Mouse (Mus musculus) embryonic facial prominence, embryonic 15.5 days (tissue): ENCODE results near the gene Hacl1. TPM values are rescaled to one million over a fixed set of nuclear protein-coding genes. Genes with fewer than 3 reads are reported as not detected.

Experiments used
- ATAC-seq: fragments of 200-750 bp; cut with Nextera tagmentation; 2 replicates; pipeline ENCODE4 v1.8.0; 2017; ENCODE audit warnings: low read depth, moderate TSS enrichment; ENCODE audit not compliant: insufficient number of reproducible peaks, low FRiP score, low TSS enrichment
- H3K27ac ChIP-seq: fragments of 300-500 bp; sonication (generic); replicated peaks from 2 replicates; pipeline ENCODE4 v1.5.1; 2015; ENCODE audit warnings: mild to moderate bottlenecking, inconsistent platforms
- H3K27me3 ChIP-seq: fragments of 300-500 bp; sonication (generic); 2 replicates; pipeline ENCODE4 v1.6.1; 2015; ENCODE audit warnings: inconsistent platforms
- H3K36me3 ChIP-seq: fragments of 300-500 bp; sonication (generic); 2 replicates; pipeline ENCODE4 v1.6.1; 2015; ENCODE audit warnings: mild to moderate bottlenecking, inconsistent platforms
- H3K4me1 ChIP-seq: fragments of 300-500 bp; sonication (generic); 2 replicates; pipeline ENCODE4 v1.6.1; 2015; ENCODE audit warnings: inconsistent platforms
- H3K4me2 ChIP-seq: fragments of 300-500 bp; sonication (generic); replicated peaks from 2 replicates; pipeline ENCODE4 v1.6.1; 2015; ENCODE audit warnings: mild to moderate bottlenecking, inconsistent platforms
- H3K4me3 ChIP-seq: fragments of 300-500 bp; sonication (generic); replicated peaks from 2 replicates; pipeline ENCODE4 v1.5.1; 2015; ENCODE audit warnings: mild to moderate bottlenecking, inconsistent platforms
- H3K9ac ChIP-seq: fragments of 300-500 bp; sonication (generic); 2 replicates; pipeline ENCODE4 v1.6.1; 2015; ENCODE audit warnings: inconsistent platforms
- H3K9me3 ChIP-seq: fragments of 300-500 bp; sonication (generic); replicated peaks from 2 replicates; pipeline ENCODE4 v1.6.1; 2016; ENCODE audit warnings: inconsistent platforms
- WGBS: fragments of 180-500 bp; shearing (Covaris S2); methylation state at CpG from one replicate; pipeline ENCODE4 v1.1.7; 2015; 5-methylcytosine and 5-hydroxymethylcytosine counted together
- polyA plus RNA-seq: library from polyadenylated mRNA; unstranded; fragments of >200 nt; fragmentation: Nextera tagmentation; extraction: Ambion mirVana; gene quantifications from 2 replicates; pipeline ENCODE4 v1.2.1, GENCODE M21; 2015

The Hacl1 gene
- polyA plus RNA-seq, 1 experiment from 2014 or later: 13.3 TPM

GRCm38 (mm10) chr14:31652106-31652505, 11.0 kb upstream of the Hacl1 start:
- H3K4me1 ChIP-seq: no peaks in the 10 kb centered on the region
- no peaks in the 10 kb centered on the region for H3K9me3 ChIP-seq
- H3K9ac ChIP-seq: no peak overlapping the region
- ATAC-seq: no peak
- no peaks in the 10 kb centered on the region for H3K27me3 ChIP-seq
- H3K36me3 ChIP-seq: no peaks in the 10 kb centered on the region
- H3K4me3 ChIP-seq: no peak overlapping the region
- WGBS: 74% methylated on average over 5 of the region's 5 CpGs
- no peak overlapping the region for H3K27ac ChIP-seq
- H3K4me2 ChIP-seq: no peak overlapping the region

GRCm38 (mm10) chr14:31651206-31651605, 10.1 kb upstream of the Hacl1 start:
- H3K27ac ChIP-seq: no peak overlapping the region
- no peak for ATAC-seq
- 84% methylated on average over 7 of the region's 7 CpGs for WGBS
- H3K4me2 ChIP-seq: no peak overlapping the region
- H3K9me3 ChIP-seq: no peaks in the 10 kb centered on the region
- no peaks in the 10 kb centered on the region for H3K27me3 ChIP-seq
- no peak overlapping the region for H3K4me3 ChIP-seq
- no peak overlapping the region for H3K9ac ChIP-seq
- no peaks in the 10 kb centered on the region for H3K36me3 ChIP-seq
- H3K4me1 ChIP-seq: no peaks in the 10 kb centered on the region

GRCm38 (mm10) chr14:31650347-31650746, 9.3 kb upstream of the Hacl1 start:
- Histone ChIP-seq H3K4me3 (no peak overlapping the region), H3K27ac (no peak overlapping the region), H3K9me3 (no peaks in the 10 kb centered on the region), H3K4me2 (no peak overlapping the region), H3K9ac (no peak overlapping the region), H3K36me3 (no peaks in the 10 kb centered on the region), H3K4me1 (no peaks in the 10 kb centered on the region), H3K27me3 (no peaks in the 10 kb centered on the region)
- ATAC-seq: no peak
- WGBS: 97% methylated on average over 3 of the region's 3 CpGs

- H3K9ac ChIP-seq: no peak overlapping the region
- WGBS: 77% methylated on average over 10 of the region's 10 CpGs
- ATAC-seq: no peak
Observed at GRCm38 (mm10) chr14:31647991-31648390, 6.9 kb upstream of the Hacl1 start.

GRCm38 (mm10) chr14:31645920-31646319, 4.8 kb upstream of the Hacl1 start:
- H3K9ac ChIP-seq: no peak overlapping the region
- 84% methylated on average over 7 of the region's 7 CpGs for WGBS
- H3K9me3 ChIP-seq: no peaks in the 10 kb centered on the region
- no peak for ATAC-seq
- H3K4me1 ChIP-seq: peaks cover 7% of the 10 kb centered on the region
- no peaks in the 10 kb centered on the region for H3K27me3 ChIP-seq
- H3K27ac ChIP-seq: no peak overlapping the region
- H3K4me3 ChIP-seq: no peak overlapping the region
- H3K4me2 ChIP-seq: no peak overlapping the region
- H3K36me3 ChIP-seq: no peaks in the 10 kb centered on the region

More at GRCm38 (mm10) chr14:31647991-31648390, 6.9 kb upstream of the Hacl1 start:
- Histone ChIP-seq H3K36me3 (no peaks in the 10 kb centered on the region), H3K27me3 (no peaks in the 10 kb centered on the region), H3K4me3 (no peak overlapping the region), H3K4me2 (no peak overlapping the region), H3K4me1 (no peaks in the 10 kb centered on the region), H3K9me3 (no peaks in the 10 kb centered on the region), H3K27ac (no peak overlapping the region)

- peaks cover 12% of the 10 kb centered on the region for H3K4me1 ChIP-seq
- H3K27me3 ChIP-seq: no peaks in the 10 kb centered on the region
- ATAC-seq: no peak
- no peak overlapping the region for H3K27ac ChIP-seq
- no peaks in the 10 kb centered on the region for H3K36me3 ChIP-seq
- WGBS: 65% methylated on average over 3 of the region's 3 CpGs
- H3K4me2 ChIP-seq: no peak overlapping the region
- H3K4me3 ChIP-seq: no peak overlapping the region
- H3K9ac ChIP-seq: no peak overlapping the region
- no peaks in the 10 kb centered on the region for H3K9me3 ChIP-seq
Observed at GRCm38 (mm10) chr14:31644931-31645547, 4.0 kb upstream of the Hacl1 start.

- Histone ChIP-seq H3K27ac (no peak overlapping the region), H3K27me3 (no peaks in the 10 kb centered on the region), H3K4me2 (no peak overlapping the region), H3K9me3 (no peaks in the 10 kb centered on the region), H3K4me1 (peaks cover 14% of the 10 kb centered on the region), H3K36me3 (no peaks in the 10 kb centered on the region), H3K9ac (no peak overlapping the region), H3K4me3 (no peak overlapping the region)
- no peak for ATAC-seq
- 89% methylated on average over 5 of the region's 5 CpGs for WGBS
Observed at GRCm38 (mm10) chr14:31644183-31644830, 3.2 kb upstream of the Hacl1 start.

GRCm38 (mm10) chr14:31641506-31642155, 545 bp upstream of the Hacl1 start:
- H3K36me3 ChIP-seq: no peaks in the 10 kb centered on the region
- H3K4me3 ChIP-seq: peak overlapping the region; percentile 87
- peak overlapping the region; percentile 87 for H3K4me2 ChIP-seq
- H3K27me3 ChIP-seq: no peaks in the 10 kb centered on the region
- no peak for ATAC-seq
- 68% methylated on average over 9 of the region's 9 CpGs for WGBS
- H3K4me1 ChIP-seq: peaks cover 14% of the 10 kb centered on the region
- no peaks in the 10 kb centered on the region for H3K9me3 ChIP-seq
- H3K27ac ChIP-seq: peak overlapping the region; percentile 93; the same call in 1 of the 2 replicates
- H3K9ac ChIP-seq: peak overlapping the region; percentile 43

- WGBS: 3% methylated on average over 26 of the region's 26 CpGs
- Histone ChIP-seq H3K4me1 (peaks cover 14% of the 10 kb centered on the region), H3K27me3 (no peaks in the 10 kb centered on the region), H3K9me3 (no peaks in the 10 kb centered on the region), H3K4me2 (peak within 1 kb of the TSS; percentile 87), H3K27ac (peak within 1 kb of the TSS; percentile 93), H3K9ac (peak within 1 kb of the TSS; percentile 67), H3K36me3 (no peaks in the 10 kb centered on the region), H3K4me3 (peak within 1 kb of the TSS; percentile 87)
- ATAC-seq: peak; percentile 34
Observed at GRCm38 (mm10) chr14:31640346-31640889, 668 bp downstream of the Hacl1 start, which contains the start of gene Gm49387. TSS of gene Gm49387 (minus strand) at chr14:31640878.

- Histone ChIP-seq H3K9me3 (no peaks in the 10 kb centered on the region), H3K4me1 (no peaks in the 10 kb centered on the region), H3K27ac (no peak overlapping the region), H3K4me3 (no peak overlapping the region), H3K9ac (no peak overlapping the region), H3K36me3 (no peaks in the 10 kb centered on the region), H3K27me3 (no peaks in the 10 kb centered on the region), H3K4me2 (no peak overlapping the region)
- WGBS: 68% methylated on average over 7 of the region's 7 CpGs
- ATAC-seq: no peak
Observed at GRCm38 (mm10) chr14:31630677-31631076, 10.4 kb downstream of the Hacl1 start.

GRCm38 (mm10) chr14:31622748-31623147, 18.3 kb downstream of the Hacl1 start:
- Histone ChIP-seq H3K4me3 (no peak overlapping the region), H3K27me3 (no peaks in the 10 kb centered on the region), H3K4me2 (no peak overlapping the region), H3K9ac (no peak overlapping the region), H3K4me1 (no peaks in the 10 kb centered on the region), H3K9me3 (no peaks in the 10 kb centered on the region), H3K27ac (no peak overlapping the region; the same call in 1 of the 2 replicates), H3K36me3 (0 out of 2 replicates have a peak, but pooled peaks cover 5% of the 10 kb centered on the region)
- WGBS: 74% methylated on average over 12 of the region's 12 CpGs
- no peak for ATAC-seq
